In genomic region chr10:59820886-59821285, GRCm38 (mm10) we compare ENCODE assay signal across 16 mouse cellular contexts.
"Had no signal": no experiment of that assay in that cellular context is flagged by ENCODE, and none has a peak within 500 bp of the region (broad histone marks: within the 10 kb centered on the region; RNA-seq: fewer than 3 reads in every experiment).

No protein-coding gene starts in this region.

- H3K27ac ChIP-seq: liver, embryonic 13.5 days; liver, embryonic 15.5 days; midbrain, embryonic 12.5 days; neural tube, embryonic 12.5 days had no signal

- H3K4me1 ChIP-seq: liver, embryonic 13.5 days; midbrain, embryonic 12.5 days; neural tube, embryonic 12.5 days had no signal

- H3K9ac ChIP-seq: liver, embryonic 13.5 days; liver, embryonic 15.5 days; lung, embryonic 14.5 days; midbrain, embryonic 12.5 days; neural tube, embryonic 12.5 days had no signal

- DNase-seq: liver, embryonic 13.5 days; lung, adult 18-20 months; lung, embryonic 14.5 days; lung, postnatal 10 days; lung, postnatal 4 days; midbrain, embryonic 14.5 days; right cerebral cortex, postnatal 14 days; right cerebral cortex, postnatal 4 days; spleen, adult 18-20 months; thymus, adult 2 months; thymus, postnatal 25 days had no signal

- H3K4me3 ChIP-seq: liver, embryonic 13.5 days; liver, embryonic 15.5 days; midbrain, embryonic 10.5 days; midbrain, embryonic 12.5 days; neural tube, embryonic 12.5 days had no signal

- H3K4me2 ChIP-seq: liver, embryonic 13.5 days; liver, embryonic 15.5 days; lung, embryonic 14.5 days; midbrain, embryonic 12.5 days; neural tube, embryonic 12.5 days had no signal

- H3K9me3 ChIP-seq: liver, embryonic 13.5 days; liver, embryonic 15.5 days; midbrain, embryonic 10.5 days; midbrain, embryonic 12.5 days; neural tube, embryonic 12.5 days had no signal

- H3K27me3 ChIP-seq: liver, embryonic 13.5 days; liver, embryonic 15.5 days; midbrain, embryonic 12.5 days; neural tube, embryonic 12.5 days had no signal

- H3K36me3 ChIP-seq: liver, embryonic 13.5 days; liver, embryonic 15.5 days; midbrain, embryonic 10.5 days; midbrain, embryonic 12.5 days; neural tube, embryonic 12.5 days had no signal

- ATAC-seq: midbrain, embryonic 16.5 days had no signal
